Mouse (Mus musculus) kidney, adult 2 months (tissue): ENCODE data around the gene Crip1.

Source experiments
- CTCF ChIP-seq: fragments of 200-500 bp; conservative IDR thresholded peaks from 2 replicates; pipeline ENCODE4 v1.5.1; 2011; ENCODE audit warnings: low read depth, mild to moderate bottlenecking, control low read depth, low read length, moderate library complexity, mixed read lengths; ENCODE audit not compliant: insufficient read depth, insufficient read length
- POLR2A ChIP-seq: fragments of 200-500 bp; IDR thresholded peaks from one replicate; pipeline ENCODE4 v1.6.1; 2011; ENCODE audit warnings: low read depth, low read length, control low read depth

- TF ChIP-seq CTCF (no peak), POLR2A (no peak)
Measured at GRCm38 (mm10) chr12:113156540-113156929, 10.4 kb downstream of the Crip1 start.
